18 mouse cellular contexts compared by ENCODE assay signal in genomic region chr3:54417833-54418386, GRCm38 (mm10). TPM values are rescaled to one million over a fixed set of nuclear protein-coding genes. Genes with fewer than 3 reads are reported as not detected.
DNase-seq lines count a peak whose midpoint lies in the region; ATAC-seq and TF ChIP-seq lines count a peak whose summit lies in the region.
"Had no signal": no experiment of that assay in that cellular context is flagged by ENCODE, and none has a peak within 500 bp of the region (broad histone marks: within the 10 kb centered on the region; RNA-seq: fewer than 3 reads in every experiment).

No protein-coding gene starts in this region.

- H3K9me3 ChIP-seq in forebrain, postnatal 0 days (ENCODE audit: low read length), result no peaks in the 10 kb centered on the region
- no peaks in the 10 kb centered on the region for H3K9me3 ChIP-seq in forebrain, embryonic 12.5 days
- no peaks in the 10 kb centered on the region; the same call in 1 of the 2 replicates for H3K9me3 ChIP-seq in lung, embryonic 16.5 days (ENCODE audit: control insufficient read depth, low read length)
- H3K9me3 ChIP-seq in hindbrain, embryonic 13.5 days, result no peaks in the 10 kb centered on the region
- no peaks in the 10 kb centered on the region for H3K9me3 ChIP-seq in midbrain, embryonic 15.5 days
- H3K9me3 ChIP-seq: heart, embryonic 12.5 days had no signal

- 0 out of 2 replicates have a peak overlapping the region, but pooled peaks have one; percentile 15 for H3K27ac ChIP-seq in forebrain, postnatal 0 days (ENCODE audit: low read depth, low read length)
- no peak overlapping the region for H3K27ac ChIP-seq in forebrain, embryonic 12.5 days
- no peak overlapping the region for H3K27ac ChIP-seq in lung, embryonic 16.5 days (ENCODE audit: low read length)
- 0 out of 2 replicates have a peak overlapping the region, but pooled peaks have one; percentile 6 for H3K27ac ChIP-seq in hindbrain, embryonic 13.5 days
- H3K27ac ChIP-seq in midbrain, embryonic 15.5 days, result peak overlapping the region; percentile 20; the same call in 1 of the 2 replicates
- H3K27ac ChIP-seq in thymus, adult 2 months (ENCODE audit: control insufficient read depth, insufficient read depth, low read length), result no peak overlapping the region

- no peaks in the 10 kb centered on the region for H3K36me3 ChIP-seq in forebrain, postnatal 0 days (ENCODE audit: insufficient read depth)
- no peaks in the 10 kb centered on the region for H3K36me3 ChIP-seq in forebrain, embryonic 12.5 days (replicated peaks)
- no peaks in the 10 kb centered on the region for H3K36me3 ChIP-seq in lung, embryonic 16.5 days (ENCODE audit: control insufficient read depth, insufficient read depth, low read length)
- H3K36me3 ChIP-seq in hindbrain, embryonic 13.5 days, result no peaks in the 10 kb centered on the region
- no peaks in the 10 kb centered on the region for H3K36me3 ChIP-seq in midbrain, embryonic 15.5 days (replicated peaks)
- no peaks in the 10 kb centered on the region for H3K36me3 ChIP-seq in thymus, adult 2 months (ENCODE audit: control insufficient read depth, insufficient read depth, low read length)
- H3K36me3 ChIP-seq: heart, embryonic 12.5 days had no signal

- H3K4me3 ChIP-seq in forebrain, postnatal 0 days (ENCODE audit: low read depth, low read length), result no peak overlapping the region
- H3K4me3 ChIP-seq in forebrain, embryonic 12.5 days (replicated peaks), result no peak overlapping the region
- no peak overlapping the region for H3K4me3 ChIP-seq in lung, embryonic 16.5 days (ENCODE audit: low read length)
- H3K4me3 ChIP-seq in lung, adult 2 months (replicated peaks; ENCODE audit: extremely low read depth, low read depth, low read length), result no peak overlapping the region
- no peak overlapping the region for H3K4me3 ChIP-seq in hindbrain, embryonic 13.5 days
- H3K4me3 ChIP-seq in midbrain, embryonic 15.5 days, result no peak overlapping the region
- no peak overlapping the region for H3K4me3 ChIP-seq in thymus, adult 2 months (ENCODE audit: control insufficient read depth, insufficient read depth, low read length)
- H3K4me3 ChIP-seq: heart, embryonic 12.5 days; myocyte had no signal

- H3K4me1 ChIP-seq in forebrain, postnatal 0 days (ENCODE audit: insufficient read depth), result no peaks in the 10 kb centered on the region
- H3K4me1 ChIP-seq in forebrain, embryonic 12.5 days, result peaks cover 8% of the 10 kb centered on the region; the same call in 1 of the 2 replicates
- peaks cover 6% of the 10 kb centered on the region; the same call in 1 of the 2 replicates for H3K4me1 ChIP-seq in lung, embryonic 16.5 days (replicated peaks; ENCODE audit: control insufficient read depth, insufficient read depth, low read length)
- no peaks in the 10 kb centered on the region for H3K4me1 ChIP-seq in lung, adult 2 months (ENCODE audit: control insufficient read depth, insufficient read depth, low read length)
- no peaks in the 10 kb centered on the region for H3K4me1 ChIP-seq in hindbrain, embryonic 13.5 days (replicated peaks)
- peaks cover 8% of the 10 kb centered on the region; the same call in 1 of the 2 replicates for H3K4me1 ChIP-seq in midbrain, embryonic 15.5 days
- no peaks in the 10 kb centered on the region for H3K4me1 ChIP-seq in thymus, adult 2 months (replicated peaks; ENCODE audit: control insufficient read depth, insufficient read depth, low read length)

- H3K9ac ChIP-seq in forebrain, postnatal 0 days, result no peak overlapping the region
- H3K9ac ChIP-seq in forebrain, embryonic 12.5 days, result no peak overlapping the region
- H3K9ac ChIP-seq in lung, embryonic 16.5 days (ENCODE audit: low read length), result no peak overlapping the region
- H3K9ac ChIP-seq in hindbrain, embryonic 13.5 days, result no peak overlapping the region
- no peak overlapping the region for H3K9ac ChIP-seq in midbrain, embryonic 15.5 days
- H3K9ac ChIP-seq: heart, embryonic 12.5 days had no signal

- TF ChIP-seq CTCF in forebrain, postnatal 0 days (IDR thresholded peaks at IDR 0.05; ENCODE audit: low read depth), result no peak
- TF ChIP-seq CTCF in lung, adult 2 months (IDR thresholded peaks at IDR 0.05; ENCODE audit: insufficient read depth, low read length), result no peak
- TF ChIP-seq CTCF in thymus, adult 2 months (IDR thresholded peaks at IDR 0.05; ENCODE audit: borderline replicate concordance, control insufficient read depth, extremely low read depth, insufficient read depth, low read length, poor library complexity), result no peak

- no peak for ATAC-seq in forebrain, postnatal 0 days
- ATAC-seq in forebrain, embryonic 12.5 days (ENCODE audit: low FRiP score), result no peak
- peak; percentile 62; the same call in 1 of the 2 replicates for ATAC-seq in lung, embryonic 16.5 days (ENCODE audit: low read depth)
- ATAC-seq in hindbrain, embryonic 13.5 days (ENCODE audit: low FRiP score), result peak; percentile 28; the same call in 1 of the 2 replicates
- ATAC-seq in midbrain, embryonic 15.5 days (replicated peaks), result no peak; the same call in 1 of the 2 replicates
- ATAC-seq: forebrain, embryonic 16.5 days had no signal

- H3K4me2 ChIP-seq in forebrain, postnatal 0 days (ENCODE audit: low read depth), result no peak overlapping the region
- no peak overlapping the region for H3K4me2 ChIP-seq in forebrain, embryonic 12.5 days
- no peak overlapping the region for H3K4me2 ChIP-seq in lung, embryonic 16.5 days (ENCODE audit: low read depth, low read length)
- H3K4me2 ChIP-seq in hindbrain, embryonic 13.5 days, result peak overlapping the region; percentile 9; the same call in 1 of the 2 replicates
- no peak overlapping the region for H3K4me2 ChIP-seq in midbrain, embryonic 15.5 days
- H3K4me2 ChIP-seq: heart, embryonic 12.5 days; liver, embryonic 11.5 days had no signal

- DNase-seq in forebrain, postnatal 0 days, result no peak
- DNase-seq in lung, adult 2 months, result no peak
- DNase-seq in ovary, adult 18-20 months (ENCODE audit: low spot score), result no peak
- no peak for DNase-seq in thymus, adult 2 months
- DNase-seq: adrenal gland, postnatal 36 days; cerebellum, postnatal 10 days; gastrocnemius, postnatal 10 days; kidney, adult 18-20 months; kidney, postnatal 25 days; thymus, postnatal 4 days had no signal

- 55% methylated on average over 6 of the region's 6 CpGs for WGBS in forebrain, postnatal 0 days
- 50% methylated on average over 6 of the region's 6 CpGs for WGBS in forebrain, embryonic 12.5 days
- 35% methylated on average over 6 of the region's 6 CpGs for WGBS in lung, embryonic 16.5 days
- WGBS in lung, adult 2 months, result 31% methylated on average over 6 of the region's 6 CpGs
- WGBS in hindbrain, embryonic 13.5 days, result 34% methylated on average over 6 of the region's 6 CpGs
- WGBS in midbrain, embryonic 15.5 days, result 17% methylated on average over 6 of the region's 6 CpGs
- 78% methylated on average over 6 of the region's 6 CpGs for WGBS in thymus, adult 2 months

- no peak for TF ChIP-seq POLR2A in lung, adult 2 months (IDR thresholded peaks at IDR 0.05; ENCODE audit: borderline replicate concordance, extremely low read depth, low read depth, low read length)
- TF ChIP-seq POLR2A in thymus, adult 2 months (IDR thresholded peaks at IDR 0.05; ENCODE audit: control insufficient read depth, extremely low read depth, insufficient read depth, low read length, poor library complexity), result no peak

- H3K27me3 ChIP-seq in forebrain, postnatal 0 days (ENCODE audit: insufficient read depth, low read length), result no peaks in the 10 kb centered on the region
- H3K27me3 ChIP-seq in forebrain, embryonic 12.5 days, result no peaks in the 10 kb centered on the region
- H3K27me3 ChIP-seq in lung, embryonic 16.5 days (ENCODE audit: control insufficient read depth, insufficient read depth, low read depth, low read length), result no peaks in the 10 kb centered on the region
- no peaks in the 10 kb centered on the region for H3K27me3 ChIP-seq in hindbrain, embryonic 13.5 days
- H3K27me3 ChIP-seq in midbrain, embryonic 15.5 days (replicated peaks), result no peaks in the 10 kb centered on the region
- no peaks in the 10 kb centered on the region for H3K27me3 ChIP-seq in thymus, adult 2 months (ENCODE audit: control insufficient read depth, insufficient read depth, low read length)
- H3K27me3 ChIP-seq: heart, embryonic 12.5 days had no signal

RNA-seq across cellular contexts. Expression of gene Postn, which starts 57.0 kb away (rescaled TPM):
- 18.4 and 35.0 TPM in 2 replicates for total RNA-seq in forebrain, postnatal 0 days (2014; rRNA removed)
- polyA plus RNA-seq in forebrain, postnatal 0 days (2015; fragmentation: Nextera tagmentation; extraction: Ambion mirVana), result 10.4 and 16.3 TPM in 2 replicates
- 15.0 and 15.1 TPM in 2 replicates for polyA plus RNA-seq in forebrain, embryonic 12.5 days (2016; fragmentation: Nextera tagmentation; extraction: Ambion mirVana)
- polyA plus RNA-seq in lung, embryonic 16.5 days (2015; fragmentation: Nextera tagmentation; extraction: Ambion mirVana), result 165 and 177 TPM in 2 replicates
- polyA plus RNA-seq in lung, adult 2 months (2012; rRNA removed), result 45.0 and 89.0 TPM in 2 replicates
- 27.4 and 28.0 TPM in 2 replicates for polyA plus RNA-seq in hindbrain, embryonic 13.5 days (2015; fragmentation: Nextera tagmentation; extraction: Ambion mirVana)
- polyA plus RNA-seq in midbrain, embryonic 15.5 days (2015; fragmentation: Nextera tagmentation; extraction: Ambion mirVana), result 12.2 and 13.5 TPM in 2 replicates
- 9.8 and 13.1 TPM in 2 replicates for polyA plus RNA-seq in thymus, adult 2 months (2012; rRNA removed)

Comparison
In these comparisons a context has a peak if more than half of its experiments do, and no peak if none do; other contexts are left out.
1. H3K27ac ChIP-seq: peak in forebrain, postnatal 0 days (single experiment), hindbrain, embryonic 13.5 days (single experiment) and midbrain, embryonic 15.5 days (single experiment); none in forebrain, embryonic 12.5 days (single experiment), lung, embryonic 16.5 days (single experiment) and thymus, adult 2 months (single experiment).
2. ATAC-seq: peak in lung, embryonic 16.5 days (single experiment) and hindbrain, embryonic 13.5 days (single experiment); none in forebrain, postnatal 0 days (single experiment), forebrain, embryonic 12.5 days (single experiment) and midbrain, embryonic 15.5 days (single experiment).